Mouse (Mus musculus) lung, postnatal 0 days (tissue): Measurements from ENCODE around the gene Itpr2. TPM values are rescaled to one million over a fixed set of nuclear protein-coding genes. Genes with fewer than 3 reads are reported as not detected.

Experiments
- ATAC-seq: fragments of 200-750 bp; cut with Nextera tagmentation; 2 replicates; pipeline ENCODE4 v1.8.0; 2017; ENCODE audit warnings: moderate library complexity
- DNase-seq: peaks from one replicate; pipeline ENCODE4 v3.0.0-alpha.2; 2016; ENCODE audit warnings: low spot score
- H3K27ac ChIP-seq: fragments of 300-500 bp; sonication (generic); 2 replicates; pipeline ENCODE4 v1.5.1; 2014; ENCODE audit warnings: antibody characterized with exemption, mild to moderate bottlenecking, low read length, mixed read lengths
- H3K27me3 ChIP-seq: fragments of 300-500 bp; sonication (generic); replicated peaks from 2 replicates; pipeline ENCODE4 v1.6.1; 2014; ENCODE audit warnings: low read length, mixed read lengths; ENCODE audit not compliant: insufficient read depth
- H3K36me3 ChIP-seq: fragments of 300-500 bp; sonication (generic); 2 replicates; pipeline ENCODE4 v1.6.1; 2014; ENCODE audit warnings: low read length, mixed read lengths; ENCODE audit not compliant: insufficient read depth
- H3K4me1 ChIP-seq: fragments of 300-500 bp; sonication (generic); 2 replicates; pipeline ENCODE4 v1.6.1; 2014; ENCODE audit warnings: antibody characterized with exemption, low read depth, low read length, mixed read lengths; ENCODE audit not compliant: insufficient read depth
- H3K4me2 ChIP-seq: fragments of 300-500 bp; sonication (generic); replicated peaks from 2 replicates; pipeline ENCODE4 v1.6.1; 2014; ENCODE audit warnings: low read depth, mild to moderate bottlenecking, low read length, moderate library complexity, mixed read lengths
- H3K4me3 ChIP-seq: fragments of 300-500 bp; sonication (generic); 2 replicates; pipeline ENCODE4 v1.5.1; 2014; ENCODE audit warnings: low read depth, low read length
- H3K9ac ChIP-seq: fragments of 300-500 bp; sonication (generic); replicated peaks from 2 replicates; pipeline ENCODE4 v1.6.1; 2014; ENCODE audit warnings: low read depth, mild to moderate bottlenecking
- H3K9me3 ChIP-seq: fragments of 300-500 bp; sonication (generic); 2 replicates; pipeline ENCODE4 v1.6.1; 2016; ENCODE audit warnings: low read length, mixed read lengths
- CTCF ChIP-seq: IDR thresholded peaks from 2 replicates; pipeline ENCODE4 v1.5.1; 2016; ENCODE audit warnings: antibody characterized with exemption, mild to moderate bottlenecking
- EP300 ChIP-seq: IDR thresholded peaks from 2 replicates; pipeline ENCODE4 v1.6.1; 2016; ENCODE audit warnings: antibody characterized with exemption, mild to moderate bottlenecking, control low read depth
- WGBS: fragments of 180-500 bp; shearing (Covaris S2); extraction: QIAGEN DNeasy Blood & Tissue Kit; methylation state at CpG from one replicate; pipeline ENCODE4 v1.1.7; 2014; 5-methylcytosine and 5-hydroxymethylcytosine counted together
- polyA plus RNA-seq: library from polyadenylated mRNA; unstranded; fragments of >200 nt; fragmentation: Nextera tagmentation; extraction: Ambion mirVana; gene quantifications from 2 replicates; pipeline ENCODE4 v1.2.1, GENCODE M21; 2015

Itpr2 gene
- polyA plus RNA-seq, 1 experiment from 2014 or later: 15.7 TPM

- no peak for ATAC-seq
- H3K27me3 ChIP-seq: no peaks in the 10 kb centered on the region
- no peaks in the 10 kb centered on the region for H3K4me1 ChIP-seq
- H3K9ac ChIP-seq: no peak overlapping the region
- 95% methylated on average over 14 of the region's 14 CpGs for WGBS
- DNase-seq: no peak
- H3K27ac ChIP-seq: no peak overlapping the region
- no peak overlapping the region for H3K4me3 ChIP-seq
- H3K9me3 ChIP-seq: no peaks in the 10 kb centered on the region
- H3K4me2 ChIP-seq: no peak overlapping the region
- H3K36me3 ChIP-seq: no peaks in the 10 kb centered on the region
- TF ChIP-seq CTCF (no peak), EP300 (no peak)
Measured at GRCm38 (mm10) chr6:146157099-146157498, 344.9 kb downstream of the Itpr2 start.

DNA sequence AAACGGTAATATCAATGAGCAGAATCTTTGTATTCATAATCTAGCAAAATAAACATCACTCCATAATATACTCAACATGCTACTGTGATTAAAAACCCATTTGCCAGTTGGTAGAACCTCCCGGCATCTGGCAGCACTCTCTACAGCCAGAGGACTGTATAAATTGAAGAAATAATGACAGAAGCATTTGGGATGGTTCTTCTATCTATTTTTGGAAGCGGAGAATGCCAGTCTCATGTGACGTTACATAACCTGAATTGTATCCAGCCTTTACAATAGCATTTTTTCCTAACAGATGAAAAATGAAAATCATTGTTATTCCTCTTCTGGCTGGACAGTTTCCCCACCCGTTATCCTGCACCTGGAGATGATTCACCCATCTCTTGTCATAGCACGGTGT, 345.5 kb downstream of the Itpr2 start:
- ATAC-seq: no peak
- Histone ChIP-seq H3K9me3 (no peaks in the 10 kb centered on the region), H3K36me3 (no peaks in the 10 kb centered on the region), H3K4me1 (no peaks in the 10 kb centered on the region), H3K27me3 (no peaks in the 10 kb centered on the region), H3K9ac (no peak overlapping the region), H3K4me3 (no peak overlapping the region), H3K4me2 (no peak overlapping the region), H3K27ac (no peak overlapping the region)
- 77% methylated on average over 6 of the region's 6 CpGs for WGBS
- TF ChIP-seq EP300 (no peak), CTCF (no peak)
- no peak for DNase-seq

GRCm38 (mm10) chr6:146155156-146155734, 346.8 kb downstream of the Itpr2 start:
- Histone ChIP-seq H3K9me3 (no peaks in the 10 kb centered on the region), H3K27ac (no peak overlapping the region), H3K4me1 (no peaks in the 10 kb centered on the region), H3K27me3 (no peaks in the 10 kb centered on the region), H3K36me3 (no peaks in the 10 kb centered on the region), H3K4me3 (no peak overlapping the region), H3K9ac (no peak overlapping the region), H3K4me2 (no peak overlapping the region)
- WGBS: 89% methylated on average over 8 of the region's 8 CpGs
- no peak for ATAC-seq
- TF ChIP-seq CTCF (no peak), EP300 (no peak)
- no peak for DNase-seq

DNA sequence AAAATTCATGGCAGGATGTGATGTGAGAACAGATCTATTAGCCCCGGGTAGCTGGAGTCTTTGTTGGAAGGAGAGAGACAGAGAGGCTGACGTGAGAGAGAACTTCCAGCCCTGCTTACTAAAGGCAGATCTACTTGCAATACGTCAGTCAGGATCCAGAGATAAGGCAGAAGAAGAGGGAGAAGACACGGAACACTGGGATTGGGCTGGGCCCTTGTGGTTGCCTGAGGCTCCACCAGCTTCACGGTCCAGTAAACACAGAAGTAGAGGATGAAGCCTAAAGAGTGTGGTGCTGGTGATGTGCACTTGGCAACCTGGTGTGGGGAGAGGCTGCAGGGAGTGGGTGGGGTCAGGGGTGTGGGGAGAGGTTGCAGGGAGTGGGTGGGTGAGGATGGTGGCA, 349.2 kb downstream of the Itpr2 start:
- Histone ChIP-seq H3K4me3 (no peak overlapping the region), H3K9me3 (no peaks in the 10 kb centered on the region), H3K36me3 (no peaks in the 10 kb centered on the region), H3K9ac (no peak overlapping the region), H3K27me3 (no peaks in the 10 kb centered on the region), H3K27ac (no peak overlapping the region), H3K4me1 (no peaks in the 10 kb centered on the region), H3K4me2 (no peak overlapping the region)
- no peak for ATAC-seq
- 57% methylated on average over 5 of the region's 5 CpGs for WGBS
- no peak for DNase-seq
- TF ChIP-seq CTCF (no peak), EP300 (no peak)

DNA sequence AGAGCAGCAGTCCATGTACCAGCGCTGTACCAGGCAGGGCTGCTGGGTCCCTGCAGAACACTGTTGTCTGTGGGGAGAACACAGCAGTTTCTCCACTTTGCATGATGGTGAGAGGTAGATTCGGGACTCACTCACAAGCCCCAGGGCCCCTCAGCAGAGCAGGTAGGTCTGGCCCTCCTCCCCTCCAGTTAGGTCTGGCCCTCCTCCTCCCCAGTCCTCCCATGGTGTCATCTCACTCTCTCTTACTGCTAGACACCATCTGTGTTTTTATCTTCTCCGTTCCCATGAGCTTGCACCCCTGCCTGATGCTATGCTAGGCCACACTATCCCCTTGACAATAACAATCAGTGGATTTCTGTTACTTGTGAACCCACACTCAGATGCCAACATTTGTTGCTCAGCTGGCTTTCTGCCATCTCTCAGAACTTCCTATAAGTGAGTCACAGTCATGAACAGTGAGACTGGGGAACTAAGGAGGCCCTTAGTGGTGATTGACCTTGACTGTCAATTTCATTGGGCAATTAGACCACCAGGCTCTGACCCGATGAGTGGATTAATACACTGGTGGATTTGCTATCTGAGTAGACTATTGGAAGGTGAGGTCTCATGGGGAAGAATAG, 360.9 kb downstream of the Itpr2 start:
- Histone ChIP-seq H3K27ac (no peak overlapping the region), H3K4me2 (no peak overlapping the region), H3K9ac (no peak overlapping the region), H3K36me3 (no peaks in the 10 kb centered on the region), H3K9me3 (no peaks in the 10 kb centered on the region), H3K27me3 (no peaks in the 10 kb centered on the region), H3K4me1 (no peaks in the 10 kb centered on the region), H3K4me3 (no peak overlapping the region)
- ATAC-seq: no peak
- TF ChIP-seq CTCF (no peak), EP300 (no peak)
- DNase-seq: peak; percentile 23
- WGBS: 87% methylated on average over 4 of the region's 4 CpGs

GRCm38 (mm10) chr6:146140171-146140570, 361.9 kb downstream of the Itpr2 start:
- no peak for TF ChIP-seq CTCF
- no peak for TF ChIP-seq EP300
- Histone ChIP-seq H3K4me2 (no peak overlapping the region), H3K27me3 (no peaks in the 10 kb centered on the region), H3K9me3 (no peaks in the 10 kb centered on the region), H3K4me1 (no peaks in the 10 kb centered on the region), H3K4me3 (no peak overlapping the region), H3K36me3 (no peaks in the 10 kb centered on the region), H3K9ac (no peak overlapping the region), H3K27ac (no peak overlapping the region)
- DNase-seq (no peak), ATAC-seq (no peak)
- WGBS: 84% methylated on average over 6 of the region's 6 CpGs

DNA sequence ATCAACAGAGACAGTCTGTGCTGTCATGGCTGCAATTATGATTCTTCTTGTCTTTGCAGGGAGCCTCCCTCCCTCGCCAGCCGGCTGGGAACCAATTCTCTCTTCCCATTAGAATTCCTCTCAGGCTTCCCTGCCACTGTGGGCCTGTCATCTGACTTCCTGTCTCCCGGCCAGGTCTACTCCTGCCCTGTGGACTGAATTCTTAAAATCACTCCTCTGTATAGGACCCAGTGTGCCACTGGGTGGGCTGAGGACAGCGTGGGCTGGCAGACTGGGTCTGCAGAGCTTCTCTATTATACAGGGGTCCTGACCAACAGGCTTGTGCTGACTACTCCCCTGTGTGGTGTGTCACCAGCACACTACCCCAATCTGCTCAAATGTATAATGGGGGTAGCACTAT, 365.4 kb downstream of the Itpr2 start:
- Histone ChIP-seq H3K9me3 (no peaks in the 10 kb centered on the region), H3K4me2 (no peak overlapping the region), H3K27ac (no peak overlapping the region), H3K4me3 (no peak overlapping the region), H3K27me3 (no peaks in the 10 kb centered on the region), H3K4me1 (no peaks in the 10 kb centered on the region), H3K9ac (no peak overlapping the region), H3K36me3 (no peaks in the 10 kb centered on the region)
- ATAC-seq (no peak), DNase-seq (no peak)
- 51% methylated on average over 4 of the region's 4 CpGs for WGBS
- no peak for TF ChIP-seq CTCF
- TF ChIP-seq EP300: no peak
